Mouse (Mus musculus) cerebellum, adult 2 months (tissue): ENCODE data around the gene Lrrc66.

Experiments used
- CTCF ChIP-seq: fragments of 200-500 bp; IDR thresholded peaks from 2 replicates; pipeline ENCODE4 v1.5.1; 2011; ENCODE audit warnings: low read depth, mild to moderate bottlenecking, control low read depth, low read length, moderate library complexity, borderline replicate concordance; ENCODE audit not compliant: insufficient read depth
- POLR2A ChIP-seq: fragments of 200-500 bp; IDR thresholded peaks from 2 replicates; pipeline ENCODE4 v1.6.1; 2011; ENCODE audit warnings: low read length, control low read depth, borderline replicate concordance; ENCODE audit not compliant: insufficient read depth

DNA sequence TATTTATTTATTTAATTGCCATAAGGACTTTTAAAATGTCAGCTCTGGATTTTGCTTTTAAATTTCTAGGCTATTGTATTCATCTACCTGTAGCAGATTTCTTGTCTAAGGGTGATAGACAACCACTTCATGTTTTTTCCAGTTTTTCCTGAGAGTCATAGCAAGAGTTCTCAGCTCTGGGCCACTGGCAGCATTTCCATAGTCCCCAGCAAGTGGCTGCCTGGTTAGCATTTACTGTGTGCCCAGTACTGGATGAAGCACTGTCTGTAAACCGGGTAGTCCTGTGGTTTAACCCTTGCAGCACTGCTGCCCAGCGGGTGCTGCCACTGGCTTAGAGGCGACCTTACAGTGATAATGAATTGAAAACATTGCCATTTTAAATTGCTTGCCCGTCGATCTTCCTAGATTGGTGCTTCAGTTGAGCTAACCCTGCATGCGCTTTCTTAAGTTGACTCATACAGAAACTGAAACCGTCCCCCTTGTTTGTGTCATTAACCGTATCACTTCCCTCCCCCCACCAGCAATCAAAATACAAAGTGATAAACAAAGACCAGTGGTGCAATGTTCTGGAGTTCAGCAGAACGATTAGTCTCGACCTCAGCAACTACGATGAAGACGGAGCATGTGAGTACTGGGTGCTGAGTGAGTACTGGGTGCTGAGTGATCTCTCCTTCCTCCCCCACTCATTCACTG is 75.4 kb downstream of the Lrrc66 start:
- TF ChIP-seq CTCF: no peak
- TF ChIP-seq POLR2A: no peak
